Mouse (Mus musculus) liver, embryonic 13.5 days (tissue): ENCODE measurements around the gene Meaf6. TPM values are rescaled to one million over a fixed set of nuclear protein-coding genes. Genes with fewer than 3 reads are reported as not detected.

ENCODE experiments used
- ATAC-seq: fragments of 200-750 bp; cut with Nextera tagmentation; 2 replicates; pipeline ENCODE4 v1.8.0; 2017; ENCODE audit warnings: low read depth, mild to moderate bottlenecking, moderate number of reproducible peaks, moderate library complexity
- DNase-seq: peaks from one replicate; pipeline ENCODE4 v3.0.0; 2022
- H3K27ac ChIP-seq: fragments of 300-500 bp; sonication (generic); 2 replicates; pipeline ENCODE4 v1.5.1; 2015; ENCODE audit warnings: moderate library complexity, mild to moderate bottlenecking, inconsistent platforms
- H3K27me3 ChIP-seq: fragments of 300-500 bp; sonication (generic); 2 replicates; pipeline ENCODE4 v1.6.1; 2015; ENCODE audit warnings: mild to moderate bottlenecking, inconsistent platforms
- H3K36me3 ChIP-seq: fragments of 300-500 bp; sonication (generic); 2 replicates; pipeline ENCODE4 v1.6.1; 2015; ENCODE audit warnings: mild to moderate bottlenecking, inconsistent platforms
- H3K4me1 ChIP-seq: fragments of 300-500 bp; sonication (generic); replicated peaks from 2 replicates; pipeline ENCODE4 v1.6.1; 2015; ENCODE audit warnings: inconsistent platforms
- H3K4me2 ChIP-seq: fragments of 300-500 bp; sonication (generic); 2 replicates; pipeline ENCODE4 v1.6.1; 2015; ENCODE audit warnings: inconsistent platforms, mild to moderate bottlenecking, moderate library complexity
- H3K4me3 ChIP-seq: fragments of 300-500 bp; sonication (generic); replicated peaks from 2 replicates; pipeline ENCODE4 v1.5.1; 2015; ENCODE audit warnings: mild to moderate bottlenecking, inconsistent platforms
- H3K9ac ChIP-seq: fragments of 300-500 bp; sonication (generic); 2 replicates; pipeline ENCODE4 v1.6.1; 2015; ENCODE audit warnings: mild to moderate bottlenecking, inconsistent platforms
- H3K9me3 ChIP-seq: fragments of 300-500 bp; sonication (generic); replicated peaks from 2 replicates; pipeline ENCODE4 v1.6.1; 2016; ENCODE audit warnings: inconsistent platforms
- WGBS: fragments of 180-500 bp; shearing (Covaris S2); methylation state at CpG from one replicate; pipeline ENCODE4 v1.1.7; 2015; ENCODE audit not compliant: insufficient replicate concordance; 5-methylcytosine and 5-hydroxymethylcytosine counted together
- polyA plus RNA-seq: library from polyadenylated mRNA; unstranded; fragments of >200 nt; fragmentation: Nextera tagmentation; extraction: Ambion mirVana; gene quantifications from 2 replicates; pipeline ENCODE4 v1.2.1, GENCODE M21; 2015

The Meaf6 gene
- polyA plus RNA-seq, 1 experiment from 2014 or later: 25.9 TPM

GRCm38 (mm10) chr4:125161392-125161791, 76.5 kb downstream of the Meaf6 start:
- Histone ChIP-seq H3K4me2 (no peak overlapping the region), H3K27me3 (peaks cover 5% of the 10 kb centered on the region; the same call in 1 of the 2 replicates), H3K4me1 (no peaks in the 10 kb centered on the region), H3K4me3 (no peak overlapping the region), H3K9me3 (no peaks in the 10 kb centered on the region), H3K9ac (no peak overlapping the region), H3K36me3 (no peaks in the 10 kb centered on the region), H3K27ac (no peak overlapping the region)
- ATAC-seq (no peak), DNase-seq (no peak)
- 61% methylated on average over 8 of the region's 8 CpGs for WGBS

GRCm38 (mm10) chr4:125162701-125163100, 77.8 kb downstream of the Meaf6 start:
- Histone ChIP-seq H3K4me3 (no peak overlapping the region), H3K9ac (no peak overlapping the region), H3K36me3 (no peaks in the 10 kb centered on the region), H3K4me2 (no peak overlapping the region), H3K9me3 (no peaks in the 10 kb centered on the region), H3K27ac (no peak overlapping the region), H3K27me3 (peaks cover 5% of the 10 kb centered on the region; the same call in 1 of the 2 replicates), H3K4me1 (no peaks in the 10 kb centered on the region)
- WGBS: 51% methylated on average over 7 of the region's 7 CpGs
- no peak for DNase-seq
- no peak for ATAC-seq

Other genes with a start within 250 kb of the Meaf6 start
- 20.0 and 23.2 TPM in 2 replicates for gene Yrdc, start 234.5 kb upstream of the Meaf6 start, polyA plus RNA-seq
- 12.1 and 15.3 TPM in 2 replicates for gene 1110065P20Rik, start 233.9 kb upstream of the Meaf6 start, polyA plus RNA-seq
- gene Maneal, start 223.0 kb upstream of the Meaf6 start, polyA plus RNA-seq: 0.03 and 0.05 TPM in 2 replicates
- not detected in 2 replicates for gene Epha10, start 204.2 kb upstream of the Meaf6 start, polyA plus RNA-seq
- gene 9930104L06Rik, start 148.1 kb upstream of the Meaf6 start, polyA plus RNA-seq: 6.6 and 7.6 TPM in 2 replicates
- gene Cdca8, start 145.8 kb upstream of the Meaf6 start, polyA plus RNA-seq: 142 and 161 TPM in 2 replicates
- 0.51 and 0.70 TPM in 2 replicates for gene Rspo1, start 98.7 kb upstream of the Meaf6 start, polyA plus RNA-seq
- gene Gnl2, start 68.5 kb upstream of the Meaf6 start, polyA plus RNA-seq: 48.8 and 57.2 TPM in 2 replicates
- not detected in 2 replicates for gene Dnali1, start 19.4 kb upstream of the Meaf6 start, polyA plus RNA-seq
- 16.1 and 19.6 TPM in 2 replicates for gene Snip1, start 18.5 kb upstream of the Meaf6 start, polyA plus RNA-seq
- gene Zc3h12a, start 42.7 kb downstream of the Meaf6 start, polyA plus RNA-seq: 0.36 and 0.39 TPM in 2 replicates